Mouse (Mus musculus): Measurements from ENCODE around the gene Enpep. TPM values are rescaled to one million over a fixed set of nuclear protein-coding genes. Genes with fewer than 3 reads are reported as not detected.

Enpep gene
- polyA plus RNA-seq, 1 experiment: 0.10 TPM

GRCm38 (mm10) chr3:129223964-129224805 lies 108.3 kb downstream of the Enpep start:
- no peak overlapping the region for H3K4me2 ChIP-seq (ENCODE audit: low read depth)
- no peaks in the 10 kb centered on the region for H3K36me3 ChIP-seq (ENCODE audit: control insufficient read depth, insufficient read depth)
- TF ChIP-seq E2F4 (IDR thresholded peaks at IDR 0.05; ENCODE audit: insufficient read depth) (no peak), USF1 (IDR thresholded peaks at IDR 0.05; ENCODE audit: low read depth) (no peak), CEBPB (IDR thresholded peaks at IDR 0.05; ENCODE audit: insufficient read depth, poor library complexity, severe bottlenecking) (no peak), MYOD1 (IDR thresholded peaks at IDR 0.05; ENCODE audit: control insufficient read depth in 1 of 3, insufficient read length in 2 of 3, low read depth in 2 of 3) (no peak), MAX (IDR thresholded peaks at IDR 0.05; ENCODE audit: low read depth) (no peak), POLR2A (IDR thresholded peaks at IDR 0.05; ENCODE audit: insufficient read length, low read depth) (no peak), SRF (IDR thresholded peaks at IDR 0.05; ENCODE audit: control insufficient read depth, insufficient read length, low read depth) (no peak), MYOG (IDR thresholded peaks at IDR 0.05; ENCODE audit: control insufficient read depth in 1 of 3, insufficient read depth in 1 of 3, insufficient read length in 2 of 3, low read depth in 2 of 3) (no peak), POLR2AphosphoS2 (IDR thresholded peaks at IDR 0.05; ENCODE audit: insufficient read length, low read depth) (no peak), REST (IDR thresholded peaks at IDR 0.05; ENCODE audit: insufficient read depth, insufficient read length) (no peak), TCF3 (IDR thresholded peaks at IDR 0.05; ENCODE audit: insufficient read length, low read depth) (no peak), TCF12 (IDR thresholded peaks at IDR 0.05; ENCODE audit: insufficient read depth, poor library complexity, severe bottlenecking) (no peak)
- H3K4me3 ChIP-seq: no peak overlapping the region
- no peaks in the 10 kb centered on the region for H3K27me3 ChIP-seq (ENCODE audit: control insufficient read depth, insufficient read depth, insufficient read length)
- no peaks in the 10 kb centered on the region for H3K79me2 ChIP-seq (ENCODE audit: control insufficient read depth, insufficient read depth)
- no peak overlapping the region for H3ac ChIP-seq (ENCODE audit: control insufficient read depth, insufficient read length)

DNA sequence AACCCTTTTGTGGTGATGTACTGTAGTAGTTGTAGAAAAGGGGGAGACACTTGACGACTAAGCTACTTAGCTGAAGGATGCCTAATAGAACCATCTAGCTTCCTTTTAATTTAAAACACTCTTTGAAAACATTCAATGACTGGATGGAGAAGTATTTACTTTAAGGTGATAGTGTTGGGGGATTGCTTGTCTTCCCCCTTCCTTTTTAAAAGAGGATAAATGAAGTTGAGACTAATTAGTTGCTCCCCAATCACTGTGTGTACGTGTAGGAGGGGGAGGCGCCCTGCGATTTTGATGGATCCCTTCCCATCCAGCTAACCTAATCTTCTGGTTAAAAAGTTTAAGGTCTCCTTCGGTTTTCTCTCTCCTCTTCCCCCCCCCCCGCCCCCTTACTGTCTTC lies 109.1 kb downstream of the Enpep start:
- Histone ChIP-seq H3ac (ENCODE audit: control insufficient read depth, insufficient read length) (no peak overlapping the region), H3K4me2 (ENCODE audit: low read depth) (no peak overlapping the region), H3K27me3 (ENCODE audit: control insufficient read depth, insufficient read depth, insufficient read length) (no peaks in the 10 kb centered on the region), H3K4me3 (no peak overlapping the region), H3K79me2 (ENCODE audit: control insufficient read depth, insufficient read depth) (peaks cover under 1% of the 10 kb centered on the region), H3K36me3 (ENCODE audit: control insufficient read depth, insufficient read depth) (no peaks in the 10 kb centered on the region)
- TF ChIP-seq POLR2AphosphoS2 (IDR thresholded peaks at IDR 0.05; ENCODE audit: insufficient read length, low read depth) (no peak), MYOD1 (IDR thresholded peaks at IDR 0.05; ENCODE audit: control insufficient read depth in 1 of 3, insufficient read length in 2 of 3, low read depth in 2 of 3) (no peak), E2F4 (IDR thresholded peaks at IDR 0.05; ENCODE audit: insufficient read depth) (no peak)

DNA sequence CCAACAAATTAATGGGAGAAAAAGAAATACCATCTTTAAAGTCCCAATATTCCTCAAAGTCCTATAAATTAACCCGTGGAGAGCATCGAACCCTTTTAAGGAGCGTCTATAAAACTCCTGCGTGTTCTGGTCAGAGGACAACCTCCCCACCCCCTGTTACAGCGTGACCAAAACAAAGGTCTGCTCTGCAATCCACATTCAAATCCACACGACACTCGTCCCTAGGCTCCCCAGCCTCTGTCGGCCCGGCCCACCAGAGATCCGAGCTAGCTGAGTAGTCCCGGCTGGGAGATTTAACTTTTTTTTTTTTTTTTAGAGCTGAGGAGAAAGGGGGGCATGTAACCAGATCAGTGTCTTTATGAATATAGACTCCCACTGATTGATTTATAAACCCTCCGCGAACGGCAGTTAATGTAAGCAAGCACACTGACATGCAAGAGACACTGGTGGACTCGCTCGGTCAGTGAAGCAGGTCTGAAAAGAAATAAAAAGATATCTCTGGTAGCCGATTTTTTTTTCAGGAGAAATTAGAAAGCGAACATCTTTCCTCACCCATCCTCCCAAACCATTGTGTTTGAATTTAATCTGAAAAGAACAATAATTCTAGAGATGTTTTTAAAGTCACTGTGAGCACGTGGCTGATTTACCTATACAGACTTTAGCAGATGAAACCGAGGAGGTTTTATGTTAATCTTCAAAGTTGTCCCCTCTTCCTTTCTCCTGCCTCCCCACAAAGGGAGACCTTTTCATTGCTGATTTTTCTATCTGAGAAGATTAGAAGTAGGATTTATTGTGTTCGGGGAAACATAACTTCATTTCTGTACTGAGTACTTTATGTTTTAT lies 109.9 kb downstream of the Enpep start:
- Histone ChIP-seq H3K27me3 (ENCODE audit: control insufficient read depth, insufficient read depth, insufficient read length) (no peaks in the 10 kb centered on the region), H3K4me2 (ENCODE audit: low read depth) (no peak overlapping the region), H3ac (ENCODE audit: control insufficient read depth, insufficient read length) (no peak overlapping the region), H3K4me3 (no peak overlapping the region), H3K36me3 (ENCODE audit: control insufficient read depth, insufficient read depth) (no peaks in the 10 kb centered on the region), H3K79me2 (ENCODE audit: control insufficient read depth, insufficient read depth) (peaks cover 8% of the 10 kb centered on the region)
- TF ChIP-seq USF1 (IDR thresholded peaks at IDR 0.05; ENCODE audit: low read depth): no peak
- no peak for TF ChIP-seq CEBPB (IDR thresholded peaks at IDR 0.05; ENCODE audit: insufficient read depth, poor library complexity, severe bottlenecking)
- no peak for TF ChIP-seq POLR2AphosphoS2 (IDR thresholded peaks at IDR 0.05; ENCODE audit: insufficient read length, low read depth)
- no peak for TF ChIP-seq TCF12 (IDR thresholded peaks at IDR 0.05; ENCODE audit: insufficient read depth, poor library complexity, severe bottlenecking)
- no peak for TF ChIP-seq MYOD1 (IDR thresholded peaks at IDR 0.05; ENCODE audit: control insufficient read depth in 1 of 3, insufficient read length in 2 of 3, low read depth in 2 of 3)
- no peak for TF ChIP-seq MYOG (IDR thresholded peaks at IDR 0.05; ENCODE audit: control insufficient read depth in 1 of 3, insufficient read depth in 1 of 3, insufficient read length in 2 of 3, low read depth in 2 of 3)
- no peak for TF ChIP-seq MAX (IDR thresholded peaks at IDR 0.05; ENCODE audit: low read depth)
- TF ChIP-seq E2F4 (IDR thresholded peaks at IDR 0.05; ENCODE audit: insufficient read depth): no peak
- TF ChIP-seq SRF (IDR thresholded peaks at IDR 0.05; ENCODE audit: control insufficient read depth, insufficient read length, low read depth): no peak

- TF ChIP-seq MYOG (IDR thresholded peaks at IDR 0.05; ENCODE audit: control insufficient read depth in 1 of 3, insufficient read depth in 1 of 3, insufficient read length in 2 of 3, low read depth in 2 of 3) (no peak), TCF3 (IDR thresholded peaks at IDR 0.05; ENCODE audit: insufficient read length, low read depth) (no peak), CEBPB (IDR thresholded peaks at IDR 0.05; ENCODE audit: insufficient read depth, poor library complexity, severe bottlenecking) (no peak), SRF (IDR thresholded peaks at IDR 0.05; ENCODE audit: control insufficient read depth, insufficient read length, low read depth) (no peak), POLR2A (IDR thresholded peaks at IDR 0.05; ENCODE audit: insufficient read length, low read depth) (no peak), USF1 (IDR thresholded peaks at IDR 0.05; ENCODE audit: low read depth) (no peak), MYOD1 (IDR thresholded peaks at IDR 0.05; ENCODE audit: control insufficient read depth in 1 of 3, insufficient read length in 2 of 3, low read depth in 2 of 3) (no peak), TCF12 (IDR thresholded peaks at IDR 0.05; ENCODE audit: insufficient read depth, poor library complexity, severe bottlenecking) (no peak), E2F4 (IDR thresholded peaks at IDR 0.05; ENCODE audit: insufficient read depth) (no peak), POLR2AphosphoS2 (IDR thresholded peaks at IDR 0.05; ENCODE audit: insufficient read length, low read depth) (no peak)
- no peak overlapping the region for H3ac ChIP-seq (ENCODE audit: control insufficient read depth, insufficient read length)
- no peaks in the 10 kb centered on the region for H3K36me3 ChIP-seq (ENCODE audit: control insufficient read depth, insufficient read depth)
- H3K79me2 ChIP-seq (ENCODE audit: control insufficient read depth, insufficient read depth): peaks cover 18% of the 10 kb centered on the region
- H3K4me2 ChIP-seq (ENCODE audit: low read depth): no peak overlapping the region
- H3K4me3 ChIP-seq: no peak overlapping the region
- H3K27me3 ChIP-seq (ENCODE audit: control insufficient read depth, insufficient read depth, insufficient read length): no peaks in the 10 kb centered on the region
Measured at GRCm38 (mm10) chr3:129221380-129222260, 110.9 kb downstream of the Enpep start.

All from myocyte (in vitro differentiated cells).